Mouse (Mus musculus) urinary bladder, postnatal 25 days (tissue): ENCODE data around the gene Dnttip1.
A peak's percentile ranks its signal among the peaks of the same experiment; 100 is the strongest.
"Not testable (repeated sequence)": the region's sequence is repeated elsewhere in the genome, so short reads cannot be mapped to it uniquely, and the experiment has no call there.

Experiments
- DNase-seq: peaks from one replicate; pipeline ENCODE4 v3.0.0; 2022; ENCODE audit warnings: low spot score

The Dnttip1 gene

GRCm38 (mm10) chr2:164783926-164784581, 38.3 kb downstream of the Dnttip1 start:
- no peak for DNase-seq

GRCm38 (mm10) chr2:164784869-164785420, 39.2 kb downstream of the Dnttip1 start:
- no peak for DNase-seq

GRCm38 (mm10) chr2:164785481-164786387, 40.0 kb downstream of the Dnttip1 start, which contains the start of gene Snx21:
TSS of gene Snx21 (plus strand) at chr2:164785823.
- DNase-seq = peak; percentile 72

GRCm38 (mm10) chr2:164786388-164786885, 40.7 kb downstream of the Dnttip1 start:
- no peak for DNase-seq

- no peak for DNase-seq
These were observed 41.2 kb downstream of the Dnttip1 start for GRCm38 (mm10) chr2:164787032-164787431.

GRCm38 (mm10) chr2:164787779-164788178, 42.0 kb downstream of the Dnttip1 start:
- no peak for DNase-seq

- DNase-seq = no peak
These were observed 42.6 kb downstream of the Dnttip1 start for GRCm38 (mm10) chr2:164788411-164788810.

- no peak for DNase-seq
These were observed 44.7 kb downstream of the Dnttip1 start for GRCm38 (mm10) chr2:164790451-164790850.

GRCm38 (mm10) chr2:164791841-164792261, 46.1 kb downstream of the Dnttip1 start:
- DNase-seq = no peak

- no peak for DNase-seq
These were observed 46.8 kb downstream of the Dnttip1 start for GRCm38 (mm10) chr2:164792400-164793190.

- DNase-seq = peak; percentile 44
These were observed 47.5 kb downstream of the Dnttip1 start for GRCm38 (mm10) chr2:164793236-164793635.

GRCm38 (mm10) chr2:164793772-164794171, 48.0 kb downstream of the Dnttip1 start:
- DNase-seq = no peak

- peak; percentile 67 for DNase-seq
These were observed 48.5 kb downstream of the Dnttip1 start for GRCm38 (mm10) chr2:164794293-164794692.

- no peak for DNase-seq
These were observed 50.1 kb downstream of the Dnttip1 start for GRCm38 (mm10) chr2:164795868-164796267.

GRCm38 (mm10) chr2:164798554-164798953, 52.8 kb downstream of the Dnttip1 start:
- DNase-seq = not testable (repeated sequence)

- DNase-seq = no peak
These were observed 54.6 kb downstream of the Dnttip1 start for GRCm38 (mm10) chr2:164800252-164801004.

- no peak for DNase-seq
These were observed 57.6 kb downstream of the Dnttip1 start for GRCm38 (mm10) chr2:164803201-164803920.

- no peak for DNase-seq
These were observed 58.1 kb downstream of the Dnttip1 start for GRCm38 (mm10) chr2:164803921-164804313.

GRCm38 (mm10) chr2:164804533-164805331, 58.9 kb downstream of the Dnttip1 start, which contains the start of the genes Acot8 and Zswim3:
TSS of gene Acot8 (minus strand) at chr2:164804882.
TSS of gene Zswim3 (plus strand) at chr2:164805098.
- peak; percentile 95 for DNase-seq
